Mouse (Mus musculus) limb, embryonic 10.5 days (tissue): ENCODE results near the gene Smco3. TPM values are rescaled to one million over a fixed set of nuclear protein-coding genes. Genes with fewer than 3 reads are reported as not detected.
"Not testable (repeated sequence)": the region's sequence is repeated elsewhere in the genome, so short reads cannot be mapped to it uniquely, and the experiment has no call there.

ENCODE experiments used
- DNase-seq: peaks from one replicate; pipeline ENCODE4 v3.0.0-alpha.2; 2017; ENCODE audit warnings: low spot score
- H3K27ac ChIP-seq: fragments of 300-500 bp; sonication (generic); 2 replicates; pipeline ENCODE4 v1.5.1; 2016; ENCODE audit warnings: mild to moderate bottlenecking
- H3K27me3 ChIP-seq: fragments of 300-500 bp; sonication (generic); 2 replicates; pipeline ENCODE4 v1.6.1; 2016; ENCODE audit warnings: low read depth, mild to moderate bottlenecking; ENCODE audit not compliant: poor library complexity, severe bottlenecking
- H3K36me3 ChIP-seq: fragments of 300-500 bp; sonication (generic); 2 replicates; pipeline ENCODE4 v1.6.1; 2016; ENCODE audit warnings: mild to moderate bottlenecking, moderate library complexity
- H3K4me1 ChIP-seq: fragments of 300-500 bp; sonication (generic); 2 replicates; pipeline ENCODE4 v1.6.1; 2016
- H3K4me3 ChIP-seq: fragments of 300-500 bp; sonication (generic); 2 replicates; pipeline ENCODE4 v1.5.1; 2016; ENCODE audit warnings: mild to moderate bottlenecking, moderate library complexity
- H3K9me3 ChIP-seq: fragments of 300-500 bp; sonication (generic); replicated peaks from 2 replicates; pipeline ENCODE4 v1.6.1; 2016; ENCODE audit warnings: mild to moderate bottlenecking
- WGBS: fragments of 180-500 bp; shearing (Covaris S2); methylation state at CpG from one replicate; pipeline ENCODE4 v1.1.7; 2016; 5-methylcytosine and 5-hydroxymethylcytosine counted together
- polyA plus RNA-seq: library from polyadenylated mRNA; unstranded; fragments of >200 nt; fragmentation: Nextera tagmentation; extraction: Ambion mirVana; gene quantifications from 2 replicates; pipeline ENCODE4 v1.2.1, GENCODE M21; 2016

Gene Smco3
- polyA plus RNA-seq = not detected in 2 replicates

DNA sequence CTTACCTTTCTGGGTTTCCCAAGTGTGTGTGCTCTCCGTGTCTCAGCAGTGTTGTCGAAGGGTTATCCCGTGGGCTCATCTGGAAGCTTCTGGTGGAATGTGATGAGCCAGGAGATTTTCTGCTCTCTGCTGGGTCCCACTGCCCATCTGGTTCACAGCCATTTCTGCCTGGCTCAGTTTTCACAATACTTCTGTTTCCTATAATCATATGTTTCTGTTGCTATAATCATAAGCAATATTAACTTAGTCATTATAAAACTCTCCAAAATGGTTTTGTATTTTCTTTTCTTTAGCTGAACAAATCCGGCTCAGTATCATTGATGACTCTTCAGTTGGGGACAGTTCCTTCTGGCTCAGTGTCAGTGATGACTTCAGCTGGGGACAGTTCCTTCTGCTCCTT lies at the start of gene Smco3:
TSS of gene Smco3 (minus strand) at position 101 of the 400 bp plus-strand sequence.
- WGBS = 61% methylated on average over 4 of the region's 4 CpGs
- no peak for DNase-seq
- Histone ChIP-seq H3K27me3 (no peaks in the 10 kb centered on the region), H3K4me1 (no peaks in the 10 kb centered on the region; the same call in 1 of the 2 replicates), H3K36me3 (no peaks in the 10 kb centered on the region), H3K27ac (no peak within 1 kb of the TSS), H3K9me3 (no peaks in the 10 kb centered on the region), H3K4me3 (no peak within 1 kb of the TSS)

DNA sequence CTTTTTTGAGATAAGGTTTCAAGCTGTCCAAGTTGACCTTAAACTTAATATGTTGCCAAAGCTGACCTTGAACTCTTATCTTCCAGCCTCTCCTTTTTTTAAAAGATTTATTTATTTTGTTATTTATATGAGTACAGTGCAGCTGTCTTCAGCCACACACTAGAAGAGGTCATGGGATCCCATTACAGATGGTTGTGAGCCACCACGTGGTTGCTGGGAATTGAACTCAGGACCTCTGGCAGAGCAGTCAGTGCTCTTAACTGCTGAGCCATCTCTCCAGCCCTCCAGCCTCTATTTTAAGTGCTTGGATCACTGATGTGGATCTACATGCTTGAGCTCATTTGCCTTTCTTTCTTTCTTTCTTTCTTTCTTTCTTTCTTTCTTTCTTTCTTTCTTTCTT lies 49.5 kb upstream of the Smco3 start:
- not testable (repeated sequence) for DNase-seq, H3K36me3 ChIP-seq, H3K27ac ChIP-seq, H3K4me1 ChIP-seq, H3K9me3 ChIP-seq, H3K4me3 ChIP-seq, H3K27me3 ChIP-seq
- 63% methylated on average over 1 of the region's 1 CpGs for WGBS

DNA sequence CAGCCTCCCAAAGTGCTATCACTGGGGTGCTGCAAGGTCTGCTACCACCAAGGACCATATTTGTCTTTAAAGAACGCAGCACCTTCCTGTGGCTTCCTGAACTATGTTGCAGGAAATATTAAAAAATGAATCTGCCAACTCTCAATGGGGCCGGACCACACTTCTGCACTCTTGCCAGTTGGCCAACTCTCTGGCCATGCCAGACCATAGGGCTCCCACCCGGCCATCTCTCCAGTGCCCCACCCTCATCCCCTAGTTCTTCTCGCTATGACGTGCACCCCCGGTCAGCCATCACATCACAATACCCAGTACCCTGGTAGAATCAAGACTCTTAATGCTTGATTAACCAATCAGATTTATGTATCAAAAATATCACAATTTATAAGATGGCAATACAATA lies 48.7 kb upstream of the Smco3 start:
- Histone ChIP-seq H3K36me3 (no peaks in the 10 kb centered on the region), H3K4me1 (no peaks in the 10 kb centered on the region), H3K4me3 (no peak overlapping the region), H3K27me3 (no peaks in the 10 kb centered on the region), H3K27ac (no peak overlapping the region), H3K9me3 (no peaks in the 10 kb centered on the region)
- 95% methylated on average over 6 of the region's 6 CpGs for WGBS
- DNase-seq = no peak

DNA sequence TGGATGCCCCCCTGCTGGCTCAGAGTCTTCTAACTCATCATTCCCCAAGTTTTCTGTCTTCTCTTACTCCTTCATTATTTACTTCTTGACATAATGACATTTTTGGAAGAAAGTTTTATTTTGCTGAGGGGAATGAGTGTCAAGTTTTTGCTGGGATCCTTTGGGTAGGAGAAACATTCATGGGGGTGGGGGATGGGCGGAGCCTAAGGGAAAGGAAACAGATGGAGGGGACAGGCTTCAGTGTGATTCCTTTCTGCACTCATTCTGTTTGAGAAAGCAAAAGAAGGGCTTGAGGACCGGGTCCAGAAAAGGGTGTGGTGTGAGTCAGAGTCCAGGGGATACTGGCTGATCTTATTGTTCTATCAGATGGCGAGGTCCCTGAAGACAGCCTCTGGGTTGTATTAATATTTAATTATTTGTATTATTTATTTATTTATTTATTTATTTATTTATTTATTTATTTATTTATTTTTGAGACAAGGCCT lies 48.2 kb upstream of the Smco3 start:
- DNase-seq = no peak
- no peaks in the 10 kb centered on the region for H3K27me3 ChIP-seq

DNA sequence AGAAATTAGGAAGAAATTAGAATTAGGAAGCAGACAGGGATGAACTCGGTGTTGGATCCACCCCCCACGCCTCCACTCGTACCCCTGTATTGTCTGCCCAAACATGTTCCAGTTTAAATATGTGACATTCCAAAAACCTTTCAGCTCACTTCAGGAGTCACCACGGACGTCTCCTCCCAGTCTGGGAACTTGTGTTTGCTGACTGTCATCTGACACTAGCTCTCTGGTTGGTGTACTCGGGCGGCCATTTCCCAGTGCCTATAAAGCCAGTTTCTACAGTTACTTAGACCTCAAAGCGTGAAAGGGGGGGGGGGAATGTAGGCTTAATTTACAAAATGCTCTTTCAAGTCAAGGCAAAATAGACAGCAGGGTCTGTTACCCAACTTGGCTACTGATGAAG lies 46.4 kb upstream of the Smco3 start:
- no peaks in the 10 kb centered on the region for H3K36me3 ChIP-seq
- no peaks in the 10 kb centered on the region for H3K9me3 ChIP-seq
- DNase-seq = no peak
- H3K4me1 ChIP-seq = no peaks in the 10 kb centered on the region
- H3K27ac ChIP-seq = no peak overlapping the region
- no peak overlapping the region for H3K4me3 ChIP-seq
- no peaks in the 10 kb centered on the region for H3K27me3 ChIP-seq
- WGBS = 67% methylated on average over 8 of the region's 8 CpGs

More for the DNA sequence above, 48.2 kb upstream of the Smco3 start:
- Histone ChIP-seq H3K36me3 (no peaks in the 10 kb centered on the region), H3K27ac (no peak overlapping the region), H3K9me3 (no peaks in the 10 kb centered on the region), H3K4me1 (no peaks in the 10 kb centered on the region), H3K4me3 (no peak overlapping the region)
- 88% methylated on average over 3 of the region's 3 CpGs for WGBS

DNA sequence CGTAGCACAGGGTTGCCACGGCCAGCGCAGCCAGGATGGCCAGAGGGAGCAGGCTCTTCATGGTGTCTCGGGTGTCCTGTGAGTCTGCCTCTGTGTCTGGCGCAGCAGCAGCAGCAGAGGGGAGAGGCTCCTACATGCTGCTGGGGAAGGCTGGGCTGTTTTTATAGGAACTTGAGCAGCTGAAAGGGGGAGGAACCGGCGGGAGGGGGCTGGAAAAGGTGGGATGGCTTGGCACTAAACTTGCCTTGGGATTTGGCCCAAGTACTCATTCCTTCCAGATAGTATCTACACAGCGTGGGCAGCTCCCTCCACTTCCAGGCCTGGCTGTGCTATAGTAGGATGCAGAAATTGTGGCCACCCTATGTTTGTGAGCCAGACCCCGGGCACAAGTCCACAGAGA lies 40.4 kb upstream of the Smco3 start, which contains the start of gene Mgp:
TSS of gene Mgp (minus strand) at position 154 of the 400 bp plus-strand sequence.
- H3K9me3 ChIP-seq = no peaks in the 10 kb centered on the region
- H3K4me3 ChIP-seq = peak within 1 kb of the TSS; percentile 7; the same call in 1 of the 2 replicates
- WGBS = 36% methylated on average over 9 of the region's 9 CpGs
- H3K4me1 ChIP-seq = peaks cover 8% of the 10 kb centered on the region
- peak within 1 kb of the TSS; percentile 53; the same call in 1 of the 2 replicates for H3K27ac ChIP-seq
- DNase-seq = no peak
- H3K27me3 ChIP-seq = no peaks in the 10 kb centered on the region
- H3K36me3 ChIP-seq = no peaks in the 10 kb centered on the region

DNA sequence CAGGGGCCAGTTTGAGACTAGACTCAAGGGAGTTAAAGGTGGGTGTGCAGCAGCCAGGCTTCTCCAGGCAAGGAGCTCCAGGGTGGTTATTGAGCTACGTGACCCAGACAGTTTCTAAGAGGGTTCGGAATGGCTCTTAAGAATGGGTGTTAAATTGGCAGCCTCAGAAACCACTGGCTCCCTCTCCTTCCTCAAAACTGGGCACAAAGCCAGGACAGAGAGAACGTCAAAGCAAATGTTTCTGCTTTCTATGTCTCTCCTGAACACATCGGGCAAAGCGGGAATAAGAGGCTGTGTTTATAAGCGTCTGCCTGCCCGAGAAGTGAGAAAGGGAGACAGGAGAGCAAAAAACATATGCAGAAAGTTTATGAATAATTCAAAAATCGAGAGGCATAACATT lies 39.3 kb upstream of the Smco3 start:
- H3K27ac ChIP-seq = no peak overlapping the region

DNA sequence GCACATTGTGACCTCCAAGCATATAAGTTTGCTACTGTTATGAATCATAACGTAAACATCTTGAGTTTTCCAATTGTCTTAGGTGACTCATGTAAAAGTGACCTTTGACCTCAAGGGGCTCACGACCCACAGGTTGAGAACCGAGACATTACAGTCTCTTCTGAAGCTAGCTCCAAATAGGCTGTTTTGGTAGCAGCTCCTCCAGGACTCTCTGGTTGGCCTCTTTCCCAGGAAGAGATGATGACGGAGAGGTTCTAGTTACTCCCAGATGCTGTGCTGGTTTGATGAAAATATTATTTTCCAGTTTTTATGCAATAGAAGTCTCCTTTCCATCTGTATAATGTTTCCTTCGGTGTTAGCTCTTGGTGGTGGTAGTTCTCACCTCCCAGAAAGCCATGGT lies 33.7 kb upstream of the Smco3 start:
- Histone ChIP-seq H3K9me3 (no peaks in the 10 kb centered on the region), H3K4me1 (0 out of 2 replicates have a peak, but pooled peaks cover 4% of the 10 kb centered on the region), H3K4me3 (no peak overlapping the region), H3K36me3 (no peaks in the 10 kb centered on the region), H3K27me3 (no peaks in the 10 kb centered on the region), H3K27ac (no peak overlapping the region)
- DNase-seq = no peak
- whole genome bisulfite sequencing = 85% methylated on average over 5 of the region's 5 CpGs

More for the DNA sequence above, 39.3 kb upstream of the Smco3 start:
- H3K4me3 ChIP-seq = no peak overlapping the region
- WGBS = 86% methylated on average over 8 of the region's 8 CpGs
- H3K36me3 ChIP-seq = no peaks in the 10 kb centered on the region
- DNase-seq = no peak
- H3K27me3 ChIP-seq = no peaks in the 10 kb centered on the region
- H3K4me1 ChIP-seq = peaks cover 8% of the 10 kb centered on the region
- no peaks in the 10 kb centered on the region for H3K9me3 ChIP-seq

DNA sequence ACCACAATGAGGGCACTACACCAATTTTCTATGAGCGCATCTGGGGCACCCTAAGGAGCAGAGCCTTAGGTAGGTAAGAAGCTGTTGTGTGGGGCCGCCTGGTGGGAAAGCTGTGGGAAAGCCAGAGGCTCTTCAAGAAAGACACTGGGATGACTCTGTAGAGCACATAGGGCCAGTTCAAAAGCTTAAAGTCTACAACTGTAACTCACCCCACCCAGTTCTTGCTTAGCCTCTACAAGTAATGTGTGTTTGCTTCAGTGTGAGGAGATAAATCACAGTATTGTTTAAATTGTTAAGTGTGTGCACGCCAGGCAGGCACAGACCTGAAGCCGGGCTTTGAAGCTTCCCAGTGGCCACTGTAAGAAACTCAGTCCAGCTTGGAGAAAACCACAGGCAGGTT lies 30.9 kb upstream of the Smco3 start:
- Histone ChIP-seq H3K9me3 (no peaks in the 10 kb centered on the region), H3K4me1 (0 out of 2 replicates have a peak, but pooled peaks cover 4% of the 10 kb centered on the region), H3K4me3 (no peak overlapping the region), H3K27ac (no peak overlapping the region), H3K36me3 (no peaks in the 10 kb centered on the region), H3K27me3 (no peaks in the 10 kb centered on the region)
- 70% methylated on average over 4 of the region's 4 CpGs for WGBS
- DNase-seq = no peak

DNA sequence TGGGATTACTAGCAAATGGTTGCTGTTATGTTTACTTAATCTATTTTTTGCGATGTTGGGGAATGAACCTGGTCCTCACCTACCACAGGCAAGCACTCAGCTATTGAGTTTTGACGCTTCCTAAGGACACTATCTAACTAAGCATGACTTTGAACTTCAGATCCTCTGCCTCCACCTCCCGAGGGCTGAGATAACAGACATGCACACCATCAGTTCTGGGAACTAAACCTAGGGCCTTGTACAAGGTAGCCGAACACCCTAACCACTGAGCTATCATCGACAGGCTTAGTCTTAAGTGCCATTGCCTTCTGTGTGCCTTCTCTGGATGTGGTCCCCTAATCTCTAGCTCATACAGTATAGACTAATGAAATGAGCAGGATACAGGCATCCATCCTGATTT lies 30.1 kb upstream of the Smco3 start:
- 94% methylated on average over 5 of the region's 5 CpGs for WGBS
- no peak for DNase-seq
- H3K27ac ChIP-seq = no peak overlapping the region
- H3K36me3 ChIP-seq = no peaks in the 10 kb centered on the region
- 0 out of 2 replicates have a peak, but pooled peaks cover 4% of the 10 kb centered on the region for H3K4me1 ChIP-seq
- no peak overlapping the region for H3K4me3 ChIP-seq
- H3K27me3 ChIP-seq = no peaks in the 10 kb centered on the region
- no peaks in the 10 kb centered on the region for H3K9me3 ChIP-seq

DNA sequence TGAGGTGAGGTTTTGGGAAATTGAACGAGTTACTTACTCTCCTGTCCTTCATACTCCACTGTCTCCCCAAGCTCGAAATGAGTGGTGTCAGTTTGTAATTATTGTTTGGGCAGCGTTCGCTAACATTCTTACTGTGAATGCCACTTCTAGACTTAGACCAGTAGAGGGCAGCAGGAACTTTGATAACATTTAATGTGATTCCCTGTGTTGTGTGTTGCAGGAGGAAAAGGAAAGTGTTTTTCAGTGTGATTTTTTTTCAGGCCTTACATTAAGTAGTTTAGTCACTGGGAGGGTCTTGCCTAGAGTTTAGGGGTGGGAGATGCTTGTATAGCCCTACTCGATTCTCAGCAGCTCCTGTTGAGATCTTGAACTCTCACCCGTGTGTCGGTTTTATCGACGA lies 25.8 kb upstream of the Smco3 start:
- no peaks in the 10 kb centered on the region for H3K36me3 ChIP-seq
- no peak for DNase-seq
- WGBS = 47% methylated on average over 9 of the region's 9 CpGs
- H3K27me3 ChIP-seq = no peaks in the 10 kb centered on the region
- H3K27ac ChIP-seq = 0 out of 2 replicates have a peak overlapping the region, but pooled peaks have one; percentile 19
- peaks cover 21% of the 10 kb centered on the region for H3K4me1 ChIP-seq
- H3K9me3 ChIP-seq = no peaks in the 10 kb centered on the region
- no peak overlapping the region for H3K4me3 ChIP-seq

DNA sequence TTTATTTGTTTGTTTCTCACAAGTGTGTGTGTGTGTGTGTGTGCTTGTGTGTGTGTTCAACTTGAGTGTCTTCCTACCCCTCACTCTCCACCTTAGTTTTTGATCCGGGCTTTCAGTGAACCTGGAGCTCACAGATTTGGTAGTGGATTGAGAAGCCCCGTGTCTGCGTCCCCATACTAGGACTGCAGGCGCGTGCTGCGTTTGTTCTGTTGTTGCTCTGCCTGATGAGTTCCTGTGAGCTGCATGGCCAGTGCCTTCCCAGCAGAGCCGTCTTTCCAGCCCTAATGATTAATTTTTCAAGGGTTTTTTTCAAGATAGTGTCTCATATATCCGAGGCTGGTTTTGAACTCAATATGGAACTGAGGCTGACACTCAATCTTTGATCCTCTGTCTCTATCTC lies 23.2 kb upstream of the Smco3 start:
- Histone ChIP-seq H3K27ac (peak overlapping the region; percentile 42; the same call in 1 of the 2 replicates), H3K9me3 (no peaks in the 10 kb centered on the region), H3K4me3 (no peak overlapping the region), H3K27me3 (no peaks in the 10 kb centered on the region), H3K36me3 (no peaks in the 10 kb centered on the region), H3K4me1 (peaks cover 30% of the 10 kb centered on the region)
- WGBS = 79% methylated on average over 8 of the region's 8 CpGs
- no peak for DNase-seq

DNA sequence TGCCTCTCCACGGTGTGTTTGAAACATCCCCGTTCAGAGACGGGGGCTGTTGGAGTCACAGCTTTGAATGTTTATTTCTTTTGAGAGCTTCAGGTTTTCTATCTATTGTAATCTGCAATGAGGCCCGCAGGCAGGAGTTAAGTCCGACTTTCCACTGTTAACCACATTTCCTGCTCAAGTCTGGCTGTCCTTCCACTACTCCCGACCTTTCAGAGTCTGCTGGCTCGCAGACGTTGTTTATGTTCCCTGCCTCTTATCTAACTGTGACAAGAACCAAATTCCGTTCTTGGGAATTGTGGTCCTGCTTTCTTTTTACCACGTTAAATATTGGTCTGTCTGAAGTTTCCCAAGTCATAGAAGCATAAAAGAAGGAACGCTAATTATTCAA lies 22.6 kb upstream of the Smco3 start:
- 24% methylated on average over 11 of the region's 11 CpGs for WGBS
- peak overlapping the region; percentile 1; the same call in 1 of the 2 replicates for H3K4me3 ChIP-seq
- no peaks in the 10 kb centered on the region for H3K27me3 ChIP-seq
- peaks cover 34% of the 10 kb centered on the region for H3K4me1 ChIP-seq
- H3K27ac ChIP-seq = peak overlapping the region; percentile 66; the same call in 1 of the 2 replicates
- H3K36me3 ChIP-seq = no peaks in the 10 kb centered on the region
- DNase-seq = no peak
- H3K9me3 ChIP-seq = no peaks in the 10 kb centered on the region
